In genomic region chr1:36053566-36053965, GRCm38 (mm10) we compare ENCODE assay signal across 17 mouse cellular contexts.
"Had no signal": no experiment of that assay in that cellular context is flagged by ENCODE, and none has a peak within 500 bp of the region (broad histone marks: within the 10 kb centered on the region; RNA-seq: fewer than 3 reads in every experiment).

No protein-coding gene starts in this region.

- H3K27me3 ChIP-seq: kidney, embryonic 15.5 days; liver, embryonic 13.5 days; lung, embryonic 15.5 days; midbrain, embryonic 15.5 days; neural tube, embryonic 13.5 days had no signal

- H3K27ac ChIP-seq: kidney, embryonic 15.5 days; left cerebral cortex, adult 2 months; limb, embryonic 10.5 days; lung, embryonic 15.5 days; midbrain, embryonic 15.5 days; neural tube, embryonic 13.5 days had no signal

- H3K9me3 ChIP-seq: kidney, embryonic 15.5 days; limb, embryonic 10.5 days; liver, embryonic 13.5 days; lung, embryonic 15.5 days; midbrain, embryonic 15.5 days; neural tube, embryonic 13.5 days had no signal

- H3K4me1 ChIP-seq: kidney, embryonic 15.5 days; limb, embryonic 10.5 days; lung, embryonic 15.5 days; midbrain, embryonic 15.5 days; neural tube, embryonic 13.5 days had no signal

- H3K9ac ChIP-seq: kidney, embryonic 15.5 days; liver, embryonic 13.5 days; liver, postnatal 0 days; lung, embryonic 15.5 days; midbrain, embryonic 15.5 days; neural tube, embryonic 13.5 days had no signal

- H3K4me3 ChIP-seq: kidney, embryonic 15.5 days; left cerebral cortex, adult 2 months; limb, embryonic 10.5 days; liver, embryonic 13.5 days; lung, embryonic 15.5 days; megakaryocyte, embryonic 14.5 days; midbrain, embryonic 15.5 days; neural tube, embryonic 13.5 days had no signal

- H3K36me3 ChIP-seq: kidney, embryonic 15.5 days; limb, embryonic 10.5 days; liver, embryonic 13.5 days; lung, embryonic 15.5 days; midbrain, embryonic 15.5 days; neural tube, embryonic 13.5 days had no signal

- H3K4me2 ChIP-seq: kidney, embryonic 15.5 days; liver, embryonic 13.5 days; lung, embryonic 15.5 days; midbrain, embryonic 11.5 days; midbrain, embryonic 15.5 days; neural tube, embryonic 13.5 days had no signal

- ATAC-seq: midbrain, embryonic 15.5 days had no signal

- DNase-seq: kidney, adult 2 months; kidney, postnatal 25 days; liver, embryonic 13.5 days; liver, postnatal 0 days; lung, postnatal 14 days; right cerebral cortex, adult 18-20 months; right cerebral cortex, postnatal 25 days; thymus, adult 18-20 months; thymus, postnatal 14 days had no signal
